Mouse (Mus musculus): Measurements from ENCODE around the gene Slitrk4. TPM values are rescaled to one million over a fixed set of nuclear protein-coding genes. Genes with fewer than 3 reads are reported as not detected.

Slitrk4 gene
- 5.3 and 6.8 TPM in 2 replicates for polyA plus RNA-seq (2014; fragmentation: Nextera tagmentation; extraction: Ambion mirVana)

GRCm38 (mm10) chrX:64276290-64277125 is at the start of gene Slitrk4:
TSS of gene Slitrk4 (minus strand) at chrX:64276996.
- Histone ChIP-seq H3K27ac (replicated peaks; ENCODE audit: low read depth, low read length) (no peak within 1 kb of the TSS), H3K4me1 (ENCODE audit: control insufficient read depth, insufficient read depth, low read length) (no peaks in the 10 kb centered on the region), H3K4me3 (ENCODE audit: low read depth, low read length) (peak within 1 kb of the TSS; percentile 47), H3K27me3 (replicated peaks; ENCODE audit: control insufficient read depth, insufficient read depth, low read length) (0 out of 2 replicates have a peak, but pooled peaks cover 6% of the 10 kb centered on the region), H3K9ac (ENCODE audit: low read depth, low read length) (peak within 1 kb of the TSS; percentile 53), H3K4me2 (ENCODE audit: low read depth, low read length) (peak within 1 kb of the TSS; percentile 64), H3K36me3 (ENCODE audit: control insufficient read depth, insufficient read depth, low read length) (no peaks in the 10 kb centered on the region), H3K9me3 (ENCODE audit: control insufficient read depth, low read length) (no peaks in the 10 kb centered on the region)
- ATAC-seq (ENCODE audit: low read depth) (peak; percentile 76), DNase-seq (ENCODE audit: low spot score) (peak; percentile 41)
- WGBS = 10% methylated on average over 34 of the region's 54 CpGs

- no peak overlapping the region for H3K9ac ChIP-seq (ENCODE audit: low read depth, low read length)
- 62% methylated on average over 2 of the region's 2 CpGs for WGBS
- no peaks in the 10 kb centered on the region for H3K27me3 ChIP-seq (replicated peaks; ENCODE audit: control insufficient read depth, insufficient read depth, low read length)
- DNase-seq (ENCODE audit: low spot score) (peak; percentile 1), ATAC-seq (ENCODE audit: low read depth) (no peak)
- H3K4me3 ChIP-seq (ENCODE audit: low read depth, low read length) = no peak overlapping the region
- H3K4me1 ChIP-seq (ENCODE audit: control insufficient read depth, insufficient read depth, low read length) = no peaks in the 10 kb centered on the region
- H3K27ac ChIP-seq (replicated peaks; ENCODE audit: low read depth, low read length) = no peak overlapping the region
- H3K4me2 ChIP-seq (ENCODE audit: low read depth, low read length) = no peak overlapping the region
- no peaks in the 10 kb centered on the region for H3K9me3 ChIP-seq (ENCODE audit: control insufficient read depth, low read length)
- H3K36me3 ChIP-seq (ENCODE audit: control insufficient read depth, insufficient read depth, low read length) = no peaks in the 10 kb centered on the region
These were observed 42.7 kb upstream of the Slitrk4 start for GRCm38 (mm10) chrX:64319501-64319900.

- H3K4me2 ChIP-seq (ENCODE audit: low read depth, low read length) = peak overlapping the region; percentile 64
- H3K27ac ChIP-seq (replicated peaks; ENCODE audit: low read depth, low read length) = no peak overlapping the region
- no peak for ATAC-seq (ENCODE audit: low read depth)
- H3K9ac ChIP-seq (ENCODE audit: low read depth, low read length) = no peak overlapping the region
- no peaks in the 10 kb centered on the region for H3K9me3 ChIP-seq (ENCODE audit: control insufficient read depth, low read length)
- H3K4me1 ChIP-seq (ENCODE audit: control insufficient read depth, insufficient read depth, low read length) = no peaks in the 10 kb centered on the region
- peak overlapping the region; percentile 47; the same call in 1 of the 2 replicates for H3K4me3 ChIP-seq (ENCODE audit: low read depth, low read length)
- H3K27me3 ChIP-seq (replicated peaks; ENCODE audit: control insufficient read depth, insufficient read depth, low read length) = 0 out of 2 replicates have a peak, but pooled peaks cover 6% of the 10 kb centered on the region
- H3K36me3 ChIP-seq (ENCODE audit: control insufficient read depth, insufficient read depth, low read length) = no peaks in the 10 kb centered on the region
- DNase-seq (ENCODE audit: low spot score) = peak; percentile 18
- WGBS = 23% methylated on average over 6 of the region's 6 CpGs
These were observed 1.1 kb upstream of the Slitrk4 start for GRCm38 (mm10) chrX:64277991-64278301.

DNA sequence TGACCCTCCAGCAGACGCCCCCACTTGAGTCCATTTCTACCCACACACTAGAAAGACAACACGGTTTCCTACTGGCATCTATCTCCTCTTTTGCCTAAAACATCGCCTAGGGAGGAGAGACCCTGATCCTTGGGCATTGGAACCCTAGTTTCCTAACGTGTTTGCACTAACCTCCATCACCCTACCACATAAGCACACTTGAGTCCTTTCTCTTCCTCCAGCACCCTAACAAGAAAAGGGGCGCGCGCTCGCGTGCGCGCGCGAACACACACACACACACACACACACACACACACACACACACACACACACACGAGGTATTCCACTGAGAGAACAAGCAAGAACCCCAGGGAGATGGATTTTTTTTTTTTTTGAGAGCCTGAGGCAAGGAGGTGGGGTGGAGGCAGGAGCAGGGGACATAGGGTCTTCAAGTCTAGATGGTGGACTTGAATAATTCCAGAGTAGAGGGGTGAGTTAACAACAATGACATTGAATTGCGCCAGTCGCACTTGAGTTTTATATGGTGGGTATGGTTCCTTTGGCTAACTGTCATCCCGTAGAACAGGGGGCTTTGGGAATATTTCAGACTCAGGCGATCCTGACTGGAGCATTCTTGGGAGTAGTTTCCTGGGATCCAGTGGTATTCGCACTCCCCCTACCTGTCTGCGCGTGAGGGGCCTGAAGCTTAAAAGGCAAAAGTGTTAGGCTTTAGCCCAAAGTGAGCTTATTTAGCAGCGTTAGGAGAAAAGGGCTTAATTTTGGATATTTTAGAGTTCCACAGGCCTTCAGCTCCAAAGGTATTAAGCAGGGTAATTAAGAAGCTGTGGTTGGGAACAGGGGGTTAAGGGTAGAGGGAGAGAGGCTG is 562 bp upstream of the Slitrk4 start:
- DNase-seq (ENCODE audit: low spot score) (peak; percentile 2), ATAC-seq (ENCODE audit: low read depth) (no peak)
- Histone ChIP-seq H3K36me3 (ENCODE audit: control insufficient read depth, insufficient read depth, low read length) (no peaks in the 10 kb centered on the region), H3K4me1 (ENCODE audit: control insufficient read depth, insufficient read depth, low read length) (no peaks in the 10 kb centered on the region), H3K9ac (ENCODE audit: low read depth, low read length) (peak overlapping the region; percentile 53; the same call in 1 of the 2 replicates), H3K27ac (replicated peaks; ENCODE audit: low read depth, low read length) (no peak overlapping the region), H3K4me2 (ENCODE audit: low read depth, low read length) (peak overlapping the region; percentile 64), H3K4me3 (ENCODE audit: low read depth, low read length) (peak overlapping the region; percentile 47), H3K9me3 (ENCODE audit: control insufficient read depth, low read length) (no peaks in the 10 kb centered on the region), H3K27me3 (replicated peaks; ENCODE audit: control insufficient read depth, insufficient read depth, low read length) (0 out of 2 replicates have a peak, but pooled peaks cover 6% of the 10 kb centered on the region)
- 19% methylated on average over 12 of the region's 22 CpGs for WGBS

DNA sequence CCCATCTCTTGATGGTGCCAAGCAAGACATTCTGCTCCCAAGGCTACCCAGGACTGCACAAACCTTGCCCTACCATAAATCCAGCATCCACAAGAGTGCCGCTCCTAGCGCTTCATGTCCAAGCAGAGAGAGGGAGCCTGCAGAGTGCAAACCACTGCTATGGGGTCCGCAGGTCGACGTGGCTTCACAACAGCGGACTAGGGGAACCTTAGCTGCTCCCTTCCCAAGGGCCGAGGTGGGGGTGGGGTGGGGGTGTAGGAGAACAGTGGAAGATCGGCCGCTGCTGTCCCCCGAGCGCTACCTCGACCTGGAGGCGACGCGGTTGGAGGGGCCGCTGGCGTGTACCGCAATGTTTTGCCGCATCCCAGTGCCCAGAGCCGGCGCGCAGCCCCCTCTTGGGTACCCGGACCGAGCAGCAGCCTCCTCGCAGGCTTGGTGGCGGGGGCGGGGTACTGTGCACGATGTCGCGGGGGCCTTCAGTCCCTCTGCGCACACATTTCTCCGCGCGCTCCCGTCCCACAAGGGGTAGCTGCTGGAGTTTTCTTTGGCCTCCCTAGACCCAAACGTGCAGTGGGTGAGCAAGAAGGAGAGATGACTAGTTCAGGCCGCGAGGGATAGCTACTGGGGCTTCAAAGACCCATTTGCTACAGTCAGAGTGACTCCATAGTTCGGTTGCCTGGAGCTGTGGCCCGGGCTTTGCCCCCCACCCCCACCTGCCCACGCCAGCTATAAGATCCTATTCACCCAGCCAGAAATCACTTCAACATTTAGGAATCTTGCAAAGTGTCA is 1.1 kb downstream of the Slitrk4 start:
- Histone ChIP-seq H3K27ac (replicated peaks; ENCODE audit: low read depth, low read length) (no peak overlapping the region), H3K4me2 (ENCODE audit: low read depth, low read length) (peak overlapping the region; percentile 64), H3K27me3 (replicated peaks; ENCODE audit: control insufficient read depth, insufficient read depth, low read length) (0 out of 2 replicates have a peak, but pooled peaks cover 6% of the 10 kb centered on the region), H3K4me1 (ENCODE audit: control insufficient read depth, insufficient read depth, low read length) (no peaks in the 10 kb centered on the region), H3K9me3 (ENCODE audit: control insufficient read depth, low read length) (no peaks in the 10 kb centered on the region), H3K36me3 (ENCODE audit: control insufficient read depth, insufficient read depth, low read length) (no peaks in the 10 kb centered on the region), H3K4me3 (ENCODE audit: low read depth, low read length) (peak overlapping the region; percentile 47), H3K9ac (ENCODE audit: low read depth, low read length) (peak overlapping the region; percentile 53)
- ATAC-seq (ENCODE audit: low read depth) (peak; percentile 41; the same call in 1 of the 2 replicates), DNase-seq (ENCODE audit: low spot score) (no peak)
- WGBS = 10% methylated on average over 7 of the region's 41 CpGs

- H3K9ac ChIP-seq (ENCODE audit: low read depth, low read length) = no peak overlapping the region
- no peak for ATAC-seq (ENCODE audit: low read depth)
These were observed 13.3 kb downstream of the Slitrk4 start for GRCm38 (mm10) chrX:64263481-64263880.

More at GRCm38 (mm10) chrX:64263481-64263880, 13.3 kb downstream of the Slitrk4 start:
- no peak overlapping the region for H3K27ac ChIP-seq (replicated peaks; ENCODE audit: low read depth, low read length)
- H3K4me1 ChIP-seq (ENCODE audit: control insufficient read depth, insufficient read depth, low read length) = no peaks in the 10 kb centered on the region
- DNase-seq (ENCODE audit: low spot score) = no peak
- no peaks in the 10 kb centered on the region for H3K27me3 ChIP-seq (replicated peaks; ENCODE audit: control insufficient read depth, insufficient read depth, low read length)
- no peak overlapping the region for H3K4me3 ChIP-seq (ENCODE audit: low read depth, low read length)
- 84% methylated on average over 1 of the region's 1 CpGs for WGBS
- no peaks in the 10 kb centered on the region for H3K9me3 ChIP-seq (ENCODE audit: control insufficient read depth, low read length)
- no peak overlapping the region for H3K4me2 ChIP-seq (ENCODE audit: low read depth, low read length)
- H3K36me3 ChIP-seq (ENCODE audit: control insufficient read depth, insufficient read depth, low read length) = no peaks in the 10 kb centered on the region
